Mouse (Mus musculus) forebrain, embryonic 14.5 days (tissue): ENCODE results near the gene Per1. TPM values are rescaled to one million over a fixed set of nuclear protein-coding genes. Genes with fewer than 3 reads are reported as not detected.

ENCODE experiments used
- ATAC-seq: fragments of 200-750 bp; cut with Nextera tagmentation; 2 replicates; pipeline ENCODE4 v1.8.0; 2017; ENCODE audit warnings: mild to moderate bottlenecking, moderate library complexity
- DNase-seq: peaks from one replicate; pipeline ENCODE4 v3.0.0-alpha.2; 2015; ENCODE audit warnings: low spot score
- H3K27ac ChIP-seq: fragments of 300-500 bp; sonication (generic); 2 replicates; pipeline ENCODE4 v1.5.1; 2014; ENCODE audit warnings: low read depth, mild to moderate bottlenecking, control low read depth, low read length, moderate library complexity
- H3K27me3 ChIP-seq: fragments of 300-500 bp; sonication (generic); replicated peaks from 2 replicates; pipeline ENCODE4 v1.6.1; 2014; ENCODE audit warnings: low read length, control low read depth, mixed read lengths; ENCODE audit not compliant: control insufficient read depth, insufficient read depth
- H3K36me3 ChIP-seq: fragments of 300-500 bp; sonication (generic); 2 replicates; pipeline ENCODE4 v1.6.1; 2014; ENCODE audit warnings: low read length, control low read depth; ENCODE audit not compliant: control insufficient read depth, insufficient read depth
- H3K4me1 ChIP-seq: fragments of 300-500 bp; sonication (generic); 2 replicates; pipeline ENCODE4 v1.6.1; 2014; ENCODE audit warnings: antibody characterized with exemption, low read length, control low read depth; ENCODE audit not compliant: control insufficient read depth, insufficient read depth
- H3K4me2 ChIP-seq: fragments of 300-500 bp; sonication (generic); 2 replicates; pipeline ENCODE4 v1.6.1; 2014; ENCODE audit warnings: mild to moderate bottlenecking, control low read depth, low read length
- H3K4me3 ChIP-seq: fragments of 300-500 bp; sonication (generic); 2 replicates; pipeline ENCODE4 v1.5.1; 2014; ENCODE audit warnings: low read depth, low read length, control low read depth
- H3K9ac ChIP-seq: fragments of 300-500 bp; sonication (generic); 2 replicates; pipeline ENCODE4 v1.6.1; 2014; ENCODE audit warnings: mild to moderate bottlenecking, low read length, control low read depth, moderate library complexity
- H3K9me3 ChIP-seq: fragments of 300-500 bp; sonication (generic); replicated peaks from 2 replicates; pipeline ENCODE4 v1.6.1; 2016; ENCODE audit warnings: low read length, control low read depth, mixed read lengths; ENCODE audit not compliant: control insufficient read depth
- WGBS: fragments of 180-500 bp; shearing (Covaris S2); extraction: QIAGEN DNeasy Blood & Tissue Kit; methylation state at CpG from one replicate; pipeline ENCODE4 v1.1.7; 2014; 5-methylcytosine and 5-hydroxymethylcytosine counted together
- polyA plus RNA-seq: library from polyadenylated mRNA; unstranded; fragments of >200 nt; fragmentation: Nextera tagmentation; extraction: Ambion mirVana; gene quantifications from 2 replicates; pipeline ENCODE4 v1.2.1, GENCODE M21; 2014

Per1 gene
- polyA plus RNA-seq, 1 experiment from 2014 or later = 6.8 TPM

DNA sequence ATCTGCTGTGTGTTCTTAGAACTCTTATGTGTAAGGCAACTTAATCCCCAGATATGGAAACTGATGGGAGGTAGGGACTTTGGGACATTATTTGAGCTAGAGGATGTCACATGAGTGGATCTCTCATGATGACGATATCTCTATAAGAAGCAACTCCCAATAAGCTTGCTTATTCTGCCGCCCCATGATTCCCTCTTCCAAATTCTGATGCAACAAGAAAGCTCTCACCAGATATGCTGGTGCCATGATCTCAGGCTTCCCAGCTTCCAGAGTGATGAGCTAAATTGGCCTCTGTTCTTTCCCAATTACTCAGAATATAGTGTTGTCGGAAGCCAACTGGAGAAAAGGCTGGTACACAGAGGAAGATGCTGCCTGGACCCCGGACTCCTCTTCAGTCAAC lies 16.8 kb downstream of the Per1 start:
- Histone ChIP-seq H3K9ac (no peak overlapping the region), H3K27me3 (no peaks in the 10 kb centered on the region), H3K36me3 (peaks cover 28% of the 10 kb centered on the region), H3K4me3 (no peak overlapping the region), H3K27ac (no peak overlapping the region), H3K4me2 (peak overlapping the region; percentile 12), H3K9me3 (no peaks in the 10 kb centered on the region), H3K4me1 (no peaks in the 10 kb centered on the region; the same call in 1 of the 2 replicates)
- ATAC-seq = no peak
- no peak for DNase-seq
- 60% methylated on average over 4 of the region's 4 CpGs for WGBS

DNA sequence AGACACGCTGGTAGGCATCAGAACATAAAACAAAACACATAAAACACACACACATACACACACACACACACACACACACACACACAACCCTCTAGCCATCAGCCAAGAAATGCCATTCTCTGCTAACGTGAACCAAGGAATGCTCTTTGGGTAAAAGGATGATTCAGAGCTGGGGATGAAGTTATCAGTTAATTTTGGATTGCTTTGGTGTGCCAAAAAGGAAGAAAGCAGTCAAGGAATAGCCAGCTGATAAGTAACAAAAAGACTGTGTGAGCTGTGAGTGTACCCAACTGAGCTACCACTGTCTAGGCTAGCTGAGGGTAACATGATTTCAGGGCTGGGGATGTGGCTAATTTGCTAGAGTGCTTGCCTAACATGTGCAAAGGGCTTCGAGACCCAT lies 19.0 kb downstream of the Per1 start:
- Histone ChIP-seq H3K27ac (no peak overlapping the region), H3K27me3 (no peaks in the 10 kb centered on the region), H3K4me2 (no peak overlapping the region), H3K4me1 (peaks cover 2% of the 10 kb centered on the region; the same call in 1 of the 2 replicates), H3K36me3 (peaks cover 7% of the 10 kb centered on the region), H3K9me3 (no peaks in the 10 kb centered on the region), H3K4me3 (no peak overlapping the region), H3K9ac (no peak overlapping the region)
- ATAC-seq (no peak), DNase-seq (no peak)
- WGBS = 71% methylated on average over 3 of the region's 3 CpGs

DNA sequence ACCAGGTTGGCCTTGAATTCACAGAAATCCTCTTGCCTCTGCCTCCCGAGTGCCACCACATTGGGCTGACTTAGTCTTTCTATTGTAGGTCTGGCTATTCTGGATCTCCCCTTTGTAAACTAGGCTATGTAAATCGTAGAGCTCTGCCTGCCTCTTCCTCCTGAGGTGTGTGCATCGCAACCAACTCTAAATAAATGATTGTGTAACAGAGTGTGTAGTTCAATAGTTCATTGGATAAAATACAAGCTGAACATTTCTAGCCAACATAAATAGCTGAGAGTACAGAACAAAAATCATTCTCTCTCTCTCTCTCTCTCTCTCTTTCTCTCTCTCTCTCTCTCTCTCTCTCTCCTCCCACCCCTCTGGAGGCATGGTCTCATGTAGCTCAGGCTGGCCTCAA lies 19.6 kb downstream of the Per1 start:
- no peak overlapping the region for H3K9ac ChIP-seq
- no peaks in the 10 kb centered on the region for H3K9me3 ChIP-seq
- H3K27me3 ChIP-seq = no peaks in the 10 kb centered on the region
- peaks cover under 1% of the 10 kb centered on the region; the same call in 1 of the 2 replicates for H3K36me3 ChIP-seq
- no peak overlapping the region for H3K4me2 ChIP-seq
- ATAC-seq (no peak), DNase-seq (no peak)
- H3K4me1 ChIP-seq = peaks cover 2% of the 10 kb centered on the region; the same call in 1 of the 2 replicates
- WGBS = 82% methylated on average over 3 of the region's 3 CpGs
- no peak overlapping the region for H3K4me3 ChIP-seq
- no peak overlapping the region for H3K27ac ChIP-seq

DNA sequence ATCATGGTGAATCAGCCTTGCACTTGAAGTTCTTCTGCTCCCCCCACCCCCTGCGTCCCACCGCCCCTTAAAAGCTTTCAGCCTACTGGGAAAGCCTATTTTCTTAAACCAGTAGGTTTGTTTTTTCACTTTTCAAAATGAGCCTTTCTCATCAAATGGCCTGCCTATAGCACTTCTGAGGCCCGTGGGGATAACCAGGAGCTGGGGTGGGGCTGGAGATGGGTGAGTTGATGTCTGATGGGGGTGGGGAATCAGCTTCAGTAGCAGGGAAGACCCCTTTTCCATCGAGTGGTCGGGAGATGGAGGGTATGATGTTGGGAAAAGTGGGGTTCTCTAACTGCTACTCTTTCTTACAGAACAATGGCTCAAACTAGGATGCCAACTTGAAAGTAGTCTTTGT lies 21.8 kb downstream of the Per1 start:
- H3K9me3 ChIP-seq = no peaks in the 10 kb centered on the region
- no peak for ATAC-seq
- WGBS = 64% methylated on average over 5 of the region's 5 CpGs
- no peaks in the 10 kb centered on the region for H3K36me3 ChIP-seq
- peaks cover 6% of the 10 kb centered on the region; the same call in 1 of the 2 replicates for H3K27me3 ChIP-seq
- peaks cover 12% of the 10 kb centered on the region; the same call in 1 of the 2 replicates for H3K4me1 ChIP-seq
- no peak overlapping the region for H3K9ac ChIP-seq
- DNase-seq = no peak
- peak overlapping the region; percentile 86 for H3K4me2 ChIP-seq
- no peak overlapping the region for H3K4me3 ChIP-seq
- H3K27ac ChIP-seq = no peak overlapping the region

DNA sequence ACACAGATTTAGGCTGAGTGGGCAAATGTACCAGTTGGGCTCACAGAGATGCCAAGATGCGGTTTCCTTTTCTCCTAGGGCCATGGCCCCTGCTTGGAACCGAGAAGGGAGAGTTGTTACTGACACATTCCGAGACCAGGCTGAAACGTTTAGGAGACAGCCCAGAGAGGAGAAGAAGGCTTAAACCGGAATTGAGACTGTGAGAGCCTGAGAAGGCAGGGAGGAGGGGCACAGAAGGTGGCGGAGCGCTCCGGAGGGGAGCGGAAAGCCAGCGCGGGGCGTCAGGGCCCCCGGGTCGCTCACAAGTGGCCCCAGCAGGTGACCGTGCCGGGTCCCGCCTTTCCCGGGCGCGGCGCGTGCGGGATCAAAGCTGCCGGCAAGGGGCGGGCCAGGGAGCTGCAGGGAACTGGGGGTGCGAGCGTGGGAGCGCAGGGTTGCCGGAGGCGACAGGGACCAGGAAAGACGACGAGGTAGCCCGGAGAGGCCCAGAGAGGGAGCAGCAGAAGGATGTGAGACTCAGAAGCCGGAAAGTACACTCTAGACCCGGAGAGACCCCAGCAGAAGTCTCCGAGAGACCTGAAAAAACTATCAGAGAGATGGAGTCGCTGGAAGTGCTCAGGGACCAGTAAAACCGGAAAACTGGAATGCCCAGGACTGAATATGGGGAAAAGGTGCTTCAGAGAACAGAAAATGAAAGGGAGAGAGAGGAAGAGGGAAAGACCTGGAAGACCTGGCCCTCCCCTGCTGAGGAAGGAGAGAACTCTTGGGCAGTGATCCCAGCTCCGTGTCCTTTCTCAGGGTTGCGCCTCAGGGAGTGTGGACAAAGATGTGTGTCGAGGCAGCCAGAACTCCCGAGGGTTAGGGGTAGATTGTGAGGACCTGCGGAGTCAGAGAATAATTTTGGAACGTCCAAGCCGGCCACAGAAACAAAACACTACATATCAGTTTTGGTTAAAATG lies 23.0 kb downstream of the Per1 start:
- Histone ChIP-seq H3K27me3 (peaks cover 6% of the 10 kb centered on the region; the same call in 1 of the 2 replicates), H3K36me3 (no peaks in the 10 kb centered on the region), H3K4me1 (peaks cover 12% of the 10 kb centered on the region; the same call in 1 of the 2 replicates), H3K4me3 (peak overlapping the region; percentile 62), H3K4me2 (peak overlapping the region; percentile 86), H3K27ac (peak overlapping the region; percentile 58), H3K9ac (peak overlapping the region; percentile 75), H3K9me3 (no peaks in the 10 kb centered on the region)
- peak; percentile 27; the same call in 1 of the 2 replicates for ATAC-seq
- WGBS = under 1% methylated on average over 45 of the region's 45 CpGs
- DNase-seq = peak; percentile 61

DNA sequence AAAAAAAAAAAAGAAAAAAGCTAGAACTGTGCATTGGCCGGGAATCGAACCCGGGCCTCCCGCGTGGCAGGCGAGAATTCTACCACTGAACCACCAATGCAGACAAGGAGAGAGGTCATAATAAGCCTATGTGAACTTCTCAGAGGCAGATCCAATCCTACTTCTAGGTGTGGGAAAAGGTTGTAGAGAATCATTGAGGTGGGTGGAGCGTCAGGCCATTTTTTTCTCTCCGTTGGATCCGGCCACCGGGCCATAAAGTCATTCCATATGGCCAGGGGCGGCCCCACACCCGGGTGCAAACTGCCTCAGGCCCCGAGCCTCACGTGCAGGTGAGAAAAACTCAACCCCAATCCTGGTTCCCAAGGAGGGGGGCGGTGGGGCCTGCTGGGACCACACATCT lies 23.7 kb downstream of the Per1 start:
- ATAC-seq = no peak
- H3K36me3 ChIP-seq = no peaks in the 10 kb centered on the region
- H3K27ac ChIP-seq = no peak overlapping the region
- H3K4me1 ChIP-seq = peaks cover 12% of the 10 kb centered on the region; the same call in 1 of the 2 replicates
- peak overlapping the region; percentile 86 for H3K4me2 ChIP-seq
- peak; percentile 92 for DNase-seq
- no peaks in the 10 kb centered on the region for H3K9me3 ChIP-seq
- whole genome bisulfite sequencing = under 1% methylated on average over 15 of the region's 15 CpGs
- H3K4me3 ChIP-seq = peak overlapping the region; percentile 62
- H3K9ac ChIP-seq = peak overlapping the region; percentile 3; the same call in 1 of the 2 replicates
- peaks cover 6% of the 10 kb centered on the region; the same call in 1 of the 2 replicates for H3K27me3 ChIP-seq

DNA sequence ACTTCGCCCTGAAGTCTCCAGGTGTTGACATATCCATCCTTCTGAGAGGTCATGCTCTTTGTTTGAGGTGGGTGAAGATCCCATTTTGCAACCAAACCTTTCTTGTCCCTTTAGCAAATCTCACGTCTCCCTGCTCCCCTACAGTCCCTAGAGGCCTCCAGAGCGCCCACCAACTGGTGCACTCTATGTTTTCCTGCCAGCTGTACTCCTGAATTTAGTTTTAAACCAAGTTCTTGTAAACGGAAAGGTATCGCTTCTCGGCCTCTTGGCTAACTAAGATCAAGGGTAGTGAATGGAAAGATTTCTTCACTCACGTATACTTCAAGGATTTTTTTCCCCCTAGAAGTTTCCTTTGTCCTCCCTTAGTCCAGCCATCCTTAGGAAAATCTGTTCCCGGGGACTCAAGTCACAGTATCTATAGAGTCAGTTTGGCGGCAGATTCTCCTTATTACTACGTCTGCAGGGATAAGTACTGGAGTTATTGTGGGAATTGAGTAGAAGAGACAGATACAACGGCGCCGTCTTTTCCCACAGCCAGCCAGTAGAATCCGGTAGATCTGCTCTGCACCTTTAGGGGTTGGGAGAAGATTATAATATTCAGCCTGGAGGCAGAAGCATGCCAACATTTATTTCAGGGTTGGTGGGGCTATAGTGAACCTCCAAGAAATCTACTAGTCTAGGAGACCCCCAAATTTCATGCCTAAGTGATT lies 24.6 kb downstream of the Per1 start:
- H3K4me1 ChIP-seq = peaks cover 12% of the 10 kb centered on the region; the same call in 1 of the 2 replicates
- H3K9ac ChIP-seq = no peak overlapping the region
- no peaks in the 10 kb centered on the region for H3K36me3 ChIP-seq
- ATAC-seq = no peak
- no peaks in the 10 kb centered on the region for H3K9me3 ChIP-seq
- no peak for DNase-seq
- peak overlapping the region; percentile 94 for H3K4me2 ChIP-seq
- WGBS = 38% methylated on average over 14 of the region's 14 CpGs
- H3K27ac ChIP-seq = no peak overlapping the region
- no peak overlapping the region for H3K4me3 ChIP-seq
- peaks cover 6% of the 10 kb centered on the region; the same call in 1 of the 2 replicates for H3K27me3 ChIP-seq

DNA sequence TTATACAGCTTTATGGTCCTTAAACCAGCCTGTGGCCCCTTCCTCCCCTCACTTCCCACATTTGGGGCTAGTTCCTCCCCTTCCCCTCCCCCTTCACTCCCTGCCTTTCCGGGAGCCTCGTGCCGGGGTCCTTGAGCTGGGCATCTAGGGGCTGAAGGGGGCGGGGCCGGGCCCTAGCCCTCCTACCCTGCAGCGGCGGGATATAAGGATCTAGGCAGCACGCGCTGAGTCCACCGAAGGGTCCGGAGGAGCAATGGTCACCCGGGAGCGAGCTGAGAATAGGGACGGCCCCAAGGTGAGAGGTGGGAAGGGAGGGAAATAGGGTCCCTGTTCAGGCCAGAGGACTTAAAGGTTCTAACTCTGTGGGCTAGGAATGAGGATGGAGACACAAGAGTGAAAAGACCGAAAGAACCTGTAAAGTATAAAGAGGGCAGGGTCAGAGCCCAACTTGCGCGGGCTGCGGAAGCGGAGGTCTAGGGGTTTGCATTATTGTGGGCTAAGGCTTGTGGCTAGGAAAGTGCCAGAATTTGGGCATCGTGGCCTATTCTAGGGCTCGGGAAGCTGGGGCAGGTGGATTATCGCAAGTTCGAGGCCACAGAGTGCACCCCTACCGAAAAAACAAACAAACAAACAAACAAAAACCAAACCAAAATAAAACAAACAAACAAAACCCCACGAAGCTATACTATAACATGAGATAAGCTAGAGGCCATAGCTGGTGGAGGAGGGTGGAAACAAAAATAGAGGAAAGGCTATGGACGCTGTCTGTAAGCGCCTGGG lies 25.4 kb downstream of the Per1 start, which contains the start of gene Hes7:
Hes7 (plus strand) TSS at position 184 of the 780 bp plus-strand sequence.
- peaks cover 12% of the 10 kb centered on the region; the same call in 1 of the 2 replicates for H3K4me1 ChIP-seq
- peaks cover 6% of the 10 kb centered on the region; the same call in 1 of the 2 replicates for H3K27me3 ChIP-seq
- no peak for DNase-seq
- no peak for ATAC-seq
- peak within 1 kb of the TSS; percentile 72 for H3K9ac ChIP-seq
- WGBS = 3% methylated on average over 27 of the region's 27 CpGs
- peak within 1 kb of the TSS; percentile 94 for H3K4me2 ChIP-seq
- H3K27ac ChIP-seq = no peak within 1 kb of the TSS
- H3K9me3 ChIP-seq = no peaks in the 10 kb centered on the region
- H3K4me3 ChIP-seq = peak within 1 kb of the TSS; percentile 77
- H3K36me3 ChIP-seq = no peaks in the 10 kb centered on the region
